Mouse (Mus musculus) stomach, postnatal 0 days (tissue): ENCODE data around the gene E2f4.

Experiments
- CTCF ChIP-seq: IDR thresholded peaks from 2 replicates; pipeline ENCODE4 v1.5.1; 2016; ENCODE audit warnings: antibody characterized with exemption, low read depth, mild to moderate bottlenecking, moderate library complexity
- EP300 ChIP-seq: optimal IDR thresholded peaks from 2 replicates; pipeline ENCODE3; 2016; ENCODE audit warnings: antibody characterized with exemption

DNA sequence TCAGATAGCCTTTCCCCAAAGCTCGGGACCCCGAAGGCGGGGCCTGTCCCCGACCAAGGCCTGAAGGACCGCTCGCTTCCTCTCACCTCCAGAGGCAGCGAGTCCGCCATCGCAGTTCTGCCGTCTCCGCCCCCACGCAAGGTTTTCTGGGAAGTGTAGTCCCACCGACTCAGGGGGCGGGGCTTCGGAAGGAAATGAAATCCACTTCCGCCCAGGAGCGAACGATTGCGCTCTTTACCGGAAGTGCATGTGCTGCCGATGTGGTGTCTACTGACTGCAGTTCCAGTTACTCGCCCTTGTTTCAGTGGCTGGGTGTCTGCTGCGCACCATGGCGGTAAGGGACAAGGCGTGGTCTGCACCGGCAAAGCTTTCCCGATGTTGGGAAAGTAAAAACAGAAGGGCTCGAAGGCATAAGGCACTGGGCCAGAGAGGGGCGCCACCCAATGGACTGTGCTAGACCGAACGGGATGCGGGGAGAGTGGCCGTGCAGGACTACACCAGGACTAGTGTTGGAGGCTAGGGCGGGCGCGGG lies 28.7 kb downstream of the E2f4 start, which contains the start of the genes Lrrc29 and Tmem208:
- TF ChIP-seq EP300 (no peak), CTCF (peak; percentile 74)
